Mouse (Mus musculus): ENCODE measurements around the gene P2rx4. TPM values are rescaled to one million over a fixed set of nuclear protein-coding genes. Genes with fewer than 3 reads are reported as not detected.

Gene P2rx4
- polyA plus RNA-seq, 1 experiment from 2014 or later = 14.8 TPM

DNA sequence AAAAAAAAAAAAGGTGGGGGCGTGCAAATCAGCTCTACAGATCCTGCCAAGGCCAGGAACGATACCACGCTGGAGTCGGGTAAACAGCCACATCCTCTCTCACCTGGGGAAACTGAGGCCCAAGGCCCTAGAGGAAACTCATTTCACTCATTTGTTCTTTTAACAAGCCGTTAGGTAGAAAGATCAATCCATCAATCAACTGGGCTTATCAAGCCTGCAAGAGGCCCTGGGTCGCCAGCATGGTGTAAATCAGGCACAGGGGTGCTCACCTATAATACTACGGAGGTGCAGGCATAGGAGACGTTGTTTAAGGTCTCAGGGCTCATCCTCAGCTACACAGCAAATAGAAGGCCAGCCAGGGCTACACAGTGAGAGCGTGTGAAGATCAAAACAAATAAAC is 64.1 kb downstream of the P2rx4 start:
- no peak overlapping the region for H3K4me2 ChIP-seq (replicated peaks; ENCODE audit: low read depth, low read length)
- no peaks in the 10 kb centered on the region for H3K27me3 ChIP-seq (ENCODE audit: control insufficient read depth, insufficient read depth, low read length)
- ATAC-seq (ENCODE audit: low FRiP score, low TSS enrichment) = no peak
- H3K4me1 ChIP-seq (ENCODE audit: control insufficient read depth, insufficient read depth, low read length) = peaks cover 16% of the 10 kb centered on the region; the same call in 1 of the 2 replicates
- H3K9me3 ChIP-seq (ENCODE audit: control insufficient read depth, low read length) = peaks cover 7% of the 10 kb centered on the region; the same call in 1 of the 2 replicates
- peak overlapping the region; percentile 81; the same call in 1 of the 2 replicates for H3K27ac ChIP-seq (ENCODE audit: low read depth, low read length)
- H3K36me3 ChIP-seq (ENCODE audit: control insufficient read depth, insufficient read depth, low read length) = no peaks in the 10 kb centered on the region; the same call in 1 of the 2 replicates
- H3K4me3 ChIP-seq (ENCODE audit: low read length) = no peak overlapping the region
- WGBS = 78% methylated on average over 9 of the region's 9 CpGs
- no peak overlapping the region for H3K9ac ChIP-seq (ENCODE audit: low read depth, low read length)

DNA sequence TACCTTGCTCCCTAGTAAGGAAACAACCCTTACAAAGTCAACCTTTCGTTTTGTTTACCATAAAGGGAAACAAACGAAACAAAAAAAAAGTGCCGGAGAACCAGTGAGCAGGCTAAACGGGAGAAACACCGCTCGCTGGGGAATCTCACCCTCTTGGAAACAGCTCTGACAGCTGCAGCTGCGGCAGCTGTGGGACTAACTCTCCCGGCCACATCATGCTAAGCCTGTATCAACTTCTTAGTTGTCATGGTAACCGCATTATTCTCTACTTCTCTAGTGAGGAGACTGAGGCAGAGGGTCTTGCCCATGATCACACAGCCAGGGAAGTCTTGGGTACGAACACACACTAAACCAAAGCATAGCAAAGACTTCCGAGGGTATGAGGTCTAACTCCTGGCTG is 66.4 kb downstream of the P2rx4 start:
- no peaks in the 10 kb centered on the region for H3K27me3 ChIP-seq (ENCODE audit: control insufficient read depth, insufficient read depth, low read length)
- peaks cover 8% of the 10 kb centered on the region; the same call in 1 of the 2 replicates for H3K9me3 ChIP-seq (ENCODE audit: control insufficient read depth, low read length)
- 94% methylated on average over 11 of the region's 11 CpGs for whole genome bisulfite sequencing
- no peak overlapping the region for H3K9ac ChIP-seq (ENCODE audit: low read depth, low read length)
- peaks cover 22% of the 10 kb centered on the region; the same call in 1 of the 2 replicates for H3K4me1 ChIP-seq (ENCODE audit: control insufficient read depth, insufficient read depth, low read length)
- H3K4me3 ChIP-seq (ENCODE audit: low read length) = no peak overlapping the region
- ATAC-seq (ENCODE audit: low FRiP score, low TSS enrichment) = no peak
- no peak overlapping the region for H3K4me2 ChIP-seq (replicated peaks; ENCODE audit: low read depth, low read length)
- no peak overlapping the region for H3K27ac ChIP-seq (ENCODE audit: low read depth, low read length)
- no peaks in the 10 kb centered on the region; the same call in 1 of the 2 replicates for H3K36me3 ChIP-seq (ENCODE audit: control insufficient read depth, insufficient read depth, low read length)

DNA sequence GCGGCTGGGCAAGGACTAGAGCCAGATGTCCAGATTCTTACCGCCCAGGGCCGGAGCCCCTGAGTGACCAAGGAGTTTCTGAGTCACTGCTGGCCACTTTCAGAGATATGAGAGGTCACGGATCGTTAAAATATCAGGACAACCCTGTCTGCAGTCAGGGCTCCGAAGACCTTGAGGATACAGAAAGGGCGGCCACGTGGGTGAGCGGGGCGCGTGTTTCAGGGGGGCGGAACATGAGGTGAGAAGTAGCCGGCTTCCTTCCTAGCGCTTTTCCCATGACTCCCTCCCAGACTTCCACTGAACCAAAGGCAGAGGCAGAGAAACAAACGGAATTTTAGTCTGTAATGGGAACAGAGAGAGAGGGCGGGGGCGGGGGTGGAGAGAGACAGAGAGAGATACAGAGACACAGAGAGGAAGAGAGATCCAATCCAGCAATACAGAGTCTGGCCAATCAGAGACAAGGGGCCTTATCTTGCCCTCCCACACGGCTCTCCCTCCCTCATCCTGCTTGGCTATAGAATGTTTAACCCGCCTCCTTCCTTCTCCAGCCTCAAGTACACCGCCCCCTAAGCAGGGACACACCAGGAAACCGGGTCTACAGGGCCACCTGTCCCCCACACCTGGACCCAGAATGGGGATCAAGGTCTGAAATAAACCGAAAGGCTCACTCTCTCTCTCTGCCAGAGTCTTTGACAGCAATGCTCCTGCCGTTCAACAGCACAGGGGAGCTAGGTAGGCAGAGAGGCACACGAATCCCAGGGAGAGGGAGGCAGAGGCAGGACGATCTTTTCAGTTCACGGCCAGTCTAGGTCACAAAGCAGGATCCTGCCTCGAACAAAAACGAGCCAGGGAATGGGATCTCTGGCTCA is 67.6 kb downstream of the P2rx4 start:
- Histone ChIP-seq H3K9ac (ENCODE audit: low read depth, low read length) (no peak overlapping the region), H3K27ac (ENCODE audit: low read depth, low read length) (no peak overlapping the region), H3K27me3 (ENCODE audit: control insufficient read depth, insufficient read depth, low read length) (no peaks in the 10 kb centered on the region), H3K4me2 (replicated peaks; ENCODE audit: low read depth, low read length) (no peak overlapping the region), H3K4me1 (ENCODE audit: control insufficient read depth, insufficient read depth, low read length) (peaks cover 22% of the 10 kb centered on the region; the same call in 1 of the 2 replicates), H3K36me3 (ENCODE audit: control insufficient read depth, insufficient read depth, low read length) (no peaks in the 10 kb centered on the region), H3K9me3 (ENCODE audit: control insufficient read depth, low read length) (peaks cover 8% of the 10 kb centered on the region; the same call in 1 of the 2 replicates), H3K4me3 (ENCODE audit: low read length) (no peak overlapping the region)
- WGBS = 69% methylated on average over 28 of the region's 28 CpGs
- ATAC-seq (ENCODE audit: low FRiP score, low TSS enrichment) = no peak

DNA sequence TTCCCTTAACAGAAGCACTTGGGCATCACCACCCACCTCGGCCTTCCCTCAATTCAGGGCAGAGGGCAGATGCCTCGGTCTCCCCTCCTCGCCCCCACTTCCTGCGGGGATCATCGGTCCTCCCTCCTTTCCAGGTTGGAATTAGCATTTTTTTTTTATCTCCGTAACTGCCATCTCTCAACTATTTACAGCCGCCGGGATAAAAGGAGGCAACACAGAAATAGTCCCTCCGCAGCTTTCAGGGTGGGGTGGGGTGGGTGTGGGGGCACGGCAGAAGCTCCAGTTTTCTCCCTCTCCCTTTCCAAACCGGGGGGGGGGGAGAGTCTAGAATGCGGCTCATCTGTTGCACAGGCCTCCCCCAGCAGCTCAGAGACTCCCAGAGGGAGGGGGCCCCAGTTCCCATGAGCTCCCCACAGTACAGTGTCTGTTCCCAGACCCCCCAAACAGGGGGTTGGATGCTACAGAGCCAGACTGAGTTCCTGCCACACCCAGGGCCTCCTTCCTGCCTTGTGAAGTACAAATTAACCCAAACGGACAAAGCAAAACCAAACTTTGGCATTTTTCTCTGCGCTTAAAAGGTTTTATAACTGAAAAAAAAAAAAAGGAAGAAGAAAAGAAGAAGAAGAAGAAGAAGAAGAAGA is 68.4 kb downstream of the P2rx4 start:
- H3K4me2 ChIP-seq (replicated peaks; ENCODE audit: low read depth, low read length) = no peak overlapping the region
- H3K4me3 ChIP-seq (ENCODE audit: low read length) = no peak overlapping the region
- 82% methylated on average over 14 of the region's 14 CpGs for WGBS
- H3K9ac ChIP-seq (ENCODE audit: low read depth, low read length) = no peak overlapping the region
- no peaks in the 10 kb centered on the region for H3K27me3 ChIP-seq (ENCODE audit: control insufficient read depth, insufficient read depth, low read length)
- no peak overlapping the region for H3K27ac ChIP-seq (ENCODE audit: low read depth, low read length)
- no peaks in the 10 kb centered on the region for H3K36me3 ChIP-seq (ENCODE audit: control insufficient read depth, insufficient read depth, low read length)
- peaks cover 8% of the 10 kb centered on the region; the same call in 1 of the 2 replicates for H3K9me3 ChIP-seq (ENCODE audit: control insufficient read depth, low read length)
- peaks cover 14% of the 10 kb centered on the region; the same call in 1 of the 2 replicates for H3K4me1 ChIP-seq (ENCODE audit: control insufficient read depth, insufficient read depth, low read length)
- ATAC-seq (ENCODE audit: low FRiP score, low TSS enrichment) = no peak

DNA sequence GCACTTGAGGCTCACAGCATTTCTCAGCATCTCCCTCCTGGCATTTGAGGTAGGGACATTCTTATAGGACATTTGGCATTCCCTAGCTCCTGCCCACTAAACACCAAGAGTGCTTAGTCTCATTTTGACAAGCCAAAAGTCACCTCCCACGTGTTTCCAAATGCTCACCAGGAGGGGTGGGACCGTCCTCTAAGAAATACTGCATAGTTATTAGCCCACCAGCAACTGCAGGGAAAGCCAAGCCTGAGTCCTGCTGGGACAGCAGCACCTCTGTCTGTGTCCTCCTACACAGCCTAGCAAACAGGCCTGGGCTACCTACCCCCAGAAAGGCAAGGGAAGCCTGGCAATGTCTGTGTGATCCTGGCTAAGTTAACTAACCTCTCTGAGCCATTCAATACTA is 70.0 kb downstream of the P2rx4 start:
- Histone ChIP-seq H3K36me3 (ENCODE audit: control insufficient read depth, insufficient read depth, low read length) (no peaks in the 10 kb centered on the region), H3K27ac (ENCODE audit: low read depth, low read length) (no peak overlapping the region), H3K4me3 (ENCODE audit: low read length) (no peak overlapping the region), H3K4me1 (ENCODE audit: control insufficient read depth, insufficient read depth, low read length) (0 out of 2 replicates have a peak, but pooled peaks cover 6% of the 10 kb centered on the region), H3K4me2 (replicated peaks; ENCODE audit: low read depth, low read length) (no peak overlapping the region), H3K27me3 (ENCODE audit: control insufficient read depth, insufficient read depth, low read length) (no peaks in the 10 kb centered on the region), H3K9ac (ENCODE audit: low read depth, low read length) (no peak overlapping the region), H3K9me3 (ENCODE audit: control insufficient read depth, low read length) (peaks cover 8% of the 10 kb centered on the region; the same call in 1 of the 2 replicates)
- ATAC-seq (ENCODE audit: low FRiP score, low TSS enrichment) = no peak
- WGBS = 17% methylated on average over 2 of the region's 2 CpGs

DNA sequence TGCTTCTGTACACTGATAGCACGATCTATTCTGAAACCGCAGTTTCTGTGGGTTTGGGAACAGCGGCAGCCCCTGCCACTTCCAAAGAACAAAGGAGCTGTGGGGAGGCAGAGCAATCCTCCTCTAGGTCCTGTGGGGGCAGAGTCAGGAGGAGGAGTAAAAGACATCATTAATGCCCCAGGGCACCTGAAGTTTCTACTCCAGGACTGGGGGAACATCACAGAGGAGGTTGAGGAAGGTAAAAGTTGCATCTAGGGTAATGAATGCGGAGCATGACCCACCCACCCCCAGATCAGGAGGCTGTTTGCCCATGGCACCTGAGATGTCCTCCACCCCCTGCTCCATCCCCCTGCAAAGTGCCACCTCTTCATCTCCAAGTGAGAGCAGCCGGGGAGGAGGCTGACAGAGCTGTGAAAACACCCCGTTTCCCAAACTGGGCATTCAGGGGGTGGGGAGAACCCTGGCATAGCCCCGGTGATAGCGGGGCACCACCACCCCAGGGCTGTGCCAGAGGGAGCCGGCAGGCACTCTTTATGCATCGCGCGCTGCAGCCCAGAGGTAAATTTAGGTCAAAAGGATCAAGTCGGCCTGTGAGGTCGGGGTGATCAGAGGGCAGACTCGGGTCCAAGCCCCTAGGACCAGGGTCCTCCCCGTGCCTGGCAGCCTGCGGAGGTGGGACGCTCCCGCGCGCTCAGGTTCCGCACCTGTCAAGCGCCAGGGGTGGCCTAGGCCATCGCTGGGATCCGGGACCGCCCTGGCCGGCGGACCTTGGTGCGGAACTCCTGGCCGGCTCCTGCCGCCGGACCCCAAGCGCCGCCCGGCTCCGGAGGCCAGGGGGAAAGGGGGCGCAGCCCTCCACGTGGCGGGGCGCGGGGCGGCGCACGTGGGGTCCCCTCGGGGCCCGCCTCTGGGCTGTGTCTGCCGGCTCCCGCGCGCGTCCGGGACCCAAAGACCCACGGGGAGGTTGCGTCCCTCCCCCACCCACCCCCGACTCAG is 71.2 kb downstream of the P2rx4 start:
- Histone ChIP-seq H3K27me3 (ENCODE audit: control insufficient read depth, insufficient read depth, low read length) (no peaks in the 10 kb centered on the region), H3K4me3 (ENCODE audit: low read length) (peak overlapping the region; percentile 86), H3K9me3 (ENCODE audit: control insufficient read depth, low read length) (peaks cover 4% of the 10 kb centered on the region; the same call in 1 of the 2 replicates), H3K4me2 (replicated peaks; ENCODE audit: low read depth, low read length) (peak overlapping the region; percentile 93), H3K4me1 (ENCODE audit: control insufficient read depth, insufficient read depth, low read length) (0 out of 2 replicates have a peak, but pooled peaks cover 6% of the 10 kb centered on the region), H3K27ac (ENCODE audit: low read depth, low read length) (peak overlapping the region; percentile 78; the same call in 1 of the 2 replicates), H3K9ac (ENCODE audit: low read depth, low read length) (peak overlapping the region; percentile 96), H3K36me3 (ENCODE audit: control insufficient read depth, insufficient read depth, low read length) (no peaks in the 10 kb centered on the region)
- 2% methylated on average over 37 of the region's 55 CpGs for WGBS
- ATAC-seq (ENCODE audit: low FRiP score, low TSS enrichment) = peak; percentile 48

Small RNA genes lying within 50 kb of the gene (microRNA-seq; reads per million reads assigned to microRNA genes)
- gene Mir8115 = not detected

Other genes with a start within 250 kb of the P2rx4 start
- 30.3 and 53.2 TPM in 2 replicates for gene Atp2a2, start 205.3 kb upstream of the P2rx4 start, polyA plus RNA-seq (2014; fragmentation: Nextera tagmentation; extraction: Ambion mirVana)
- 34.1 and 46.0 TPM in 2 replicates for gene Ift81, start 93.0 kb upstream of the P2rx4 start, polyA plus RNA-seq (2014; fragmentation: Nextera tagmentation; extraction: Ambion mirVana)
- gene P2rx7, start 63.6 kb upstream of the P2rx4 start, polyA plus RNA-seq (2014; fragmentation: Nextera tagmentation; extraction: Ambion mirVana) = 0.56 and 1.1 TPM in 2 replicates
- 25.0 and 40.9 TPM in 2 replicates for gene Camkk2, start 71.9 kb downstream of the P2rx4 start, polyA plus RNA-seq (2014; fragmentation: Nextera tagmentation; extraction: Ambion mirVana)
- 335 and 457 TPM in 2 replicates for gene Anapc5, start 113.8 kb downstream of the P2rx4 start, polyA plus RNA-seq (2014; fragmentation: Nextera tagmentation; extraction: Ambion mirVana)
- 33.4 and 35.1 TPM in 2 replicates for gene Rnf34, start 142.5 kb downstream of the P2rx4 start, polyA plus RNA-seq (2014; fragmentation: Nextera tagmentation; extraction: Ambion mirVana)